Comparison of ENCODE assay signal across 8 mouse cellular contexts in the genomic region with DNA sequence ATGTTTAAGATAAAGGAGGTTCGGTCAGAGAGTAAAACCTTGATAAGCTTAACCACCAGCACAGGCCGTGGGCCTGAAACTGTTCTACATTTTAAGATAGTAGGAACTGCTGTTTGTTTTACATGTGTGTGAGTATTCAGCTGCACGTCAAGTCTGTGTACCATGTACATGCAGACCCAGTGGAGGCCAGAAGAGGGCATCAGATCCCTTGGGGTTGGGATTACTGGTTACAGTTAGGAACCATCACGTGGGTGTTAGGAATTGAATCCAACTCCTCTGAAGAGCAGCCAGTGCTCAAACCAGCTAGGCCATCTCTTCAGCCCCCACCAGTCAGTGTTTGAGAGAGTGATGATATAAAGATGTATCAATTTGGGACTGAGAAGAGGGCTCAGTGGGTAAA. TPM values are rescaled to one million over a fixed set of nuclear protein-coding genes. Genes with fewer than 3 reads are reported as not detected.
DNase-seq lines count a peak whose midpoint lies in the region; ATAC-seq and TF ChIP-seq lines count a peak whose summit lies in the region.

No protein-coding gene starts in this region.

- intact Hi-C loops in heart, postnatal 25 days (cut with DNase I), result loop anchor here (2.0 to 5.0 kb wide), 2 partner anchors 100 to 185 kb away; no protein-coding TSS in a partner anchor
- intact Hi-C loops in left cerebral cortex, postnatal 10 days (cut with DNase I), result loop anchor here (5.0 kb wide), 1 partner anchor 100 kb away; no protein-coding TSS in a partner anchor

- no peak overlapping the region for H3K9ac ChIP-seq in kidney, embryonic 16.5 days (replicated peaks; ENCODE audit: low read length)
- no peak overlapping the region for H3K9ac ChIP-seq in embryonic facial prominence, embryonic 11.5 days (replicated peaks; ENCODE audit: low read length)

- no peaks in the 10 kb centered on the region for H3K4me1 ChIP-seq in kidney, embryonic 16.5 days (ENCODE audit: insufficient read depth, low read length)
- H3K4me1 ChIP-seq in embryonic facial prominence, embryonic 11.5 days (ENCODE audit: control insufficient read depth, insufficient read depth, low read length), result no peaks in the 10 kb centered on the region

- WGBS in kidney, embryonic 16.5 days, result 69% methylated on average over 4 of the region's 4 CpGs
- 62% methylated on average over 4 of the region's 4 CpGs for WGBS in embryonic facial prominence, embryonic 11.5 days

- no peak overlapping the region for H3ac ChIP-seq in myocyte (ENCODE audit: control insufficient read depth, insufficient read length)

- no peak overlapping the region for H3K4me3 ChIP-seq in kidney, embryonic 16.5 days (ENCODE audit: low read length)
- no peak overlapping the region for H3K4me3 ChIP-seq in embryonic facial prominence, embryonic 11.5 days (ENCODE audit: low read depth, low read length)
- no peak overlapping the region for H3K4me3 ChIP-seq in myocyte

- no peak overlapping the region for H3K27ac ChIP-seq in kidney, embryonic 16.5 days (ENCODE audit: low read length)
- H3K27ac ChIP-seq in embryonic facial prominence, embryonic 11.5 days (replicated peaks; ENCODE audit: low read depth, low read length), result no peak overlapping the region

- peaks cover 34% of the 10 kb centered on the region for H3K36me3 ChIP-seq in kidney, embryonic 16.5 days (ENCODE audit: insufficient read depth, low read length)
- H3K36me3 ChIP-seq in embryonic facial prominence, embryonic 11.5 days (replicated peaks; ENCODE audit: control insufficient read depth, insufficient read depth, low read depth, low read length), result no peaks in the 10 kb centered on the region; the same call in 1 of the 2 replicates
- peaks cover 49% of the 10 kb centered on the region for H3K36me3 ChIP-seq in myocyte (ENCODE audit: control insufficient read depth, insufficient read depth)

- no peak; the same call in 1 of the 2 replicates for ATAC-seq in kidney, embryonic 16.5 days (ENCODE audit: low FRiP score, low TSS enrichment)
- ATAC-seq in embryonic facial prominence, embryonic 11.5 days (replicated peaks; ENCODE audit: insufficient number of reproducible peaks, low FRiP score, low TSS enrichment, low read depth), result no peak

- DNase-seq in kidney, adult 18-20 months, result peak; percentile 78
- peak; percentile 55 for DNase-seq in adrenal gland, adult 8-10 months
- DNase-seq in embryonic facial prominence, embryonic 11.5 days (ENCODE audit: low spot score), result peak; percentile 55
- DNase-seq in heart, postnatal 25 days (ENCODE audit: low spot score), result peak; percentile 9
- peak; percentile 36 to 69 for DNase-seq in left cerebral cortex, postnatal 10 days (ENCODE audit: extremely low spot score in 1 of 2, low spot score in 2 of 2)
- peak; percentile 73 for DNase-seq in testis, postnatal 10 days (ENCODE audit: low spot score)

- no peaks in the 10 kb centered on the region for H3K9me3 ChIP-seq in kidney, embryonic 16.5 days (ENCODE audit: low read length)
- H3K9me3 ChIP-seq in embryonic facial prominence, embryonic 11.5 days (replicated peaks; ENCODE audit: control insufficient read depth, low read length), result no peaks in the 10 kb centered on the region

- no peaks in the 10 kb centered on the region for H3K79me2 ChIP-seq in myocyte (ENCODE audit: control insufficient read depth, insufficient read depth)

- no peak overlapping the region for H3K4me2 ChIP-seq in kidney, embryonic 16.5 days (replicated peaks; ENCODE audit: low read depth, low read length)
- H3K4me2 ChIP-seq in embryonic facial prominence, embryonic 11.5 days (ENCODE audit: low read depth, low read length), result no peak overlapping the region
- H3K4me2 ChIP-seq in myocyte (ENCODE audit: low read depth), result no peak overlapping the region

- H3K27me3 ChIP-seq in kidney, embryonic 16.5 days (ENCODE audit: insufficient read depth, low read length), result no peaks in the 10 kb centered on the region
- no peaks in the 10 kb centered on the region for H3K27me3 ChIP-seq in embryonic facial prominence, embryonic 11.5 days (ENCODE audit: control insufficient read depth, insufficient read depth, low read length)
- no peaks in the 10 kb centered on the region for H3K27me3 ChIP-seq in myocyte (ENCODE audit: control insufficient read depth, insufficient read depth, insufficient read length)

- no peak for TF ChIP-seq POLR2A in myocyte (IDR thresholded peaks at IDR 0.05; ENCODE audit: insufficient read length, low read depth)

TF ChIP-seq in myocyte, 11 proteins besides CTCF, POLR2A, EP300 and RAD21:
- no peak for TF ChIP-seq REST (IDR thresholded peaks at IDR 0.05; ENCODE audit: insufficient read depth, insufficient read length)
- peak; percentile 83 for TF ChIP-seq USF1 (IDR thresholded peaks at IDR 0.05; ENCODE audit: low read depth)
TF ChIP-seq in myocyte: peak in this region for 1.

RNA-seq across cellular contexts. Expression of a gene that starts 24.3 kb away (rescaled TPM):
- polyA plus RNA-seq in kidney, embryonic 16.5 days (2015; fragmentation: Nextera tagmentation; extraction: Ambion mirVana), result 0.80 and 1.4 TPM in 2 replicates
- 10 to 100 TPM; 37.3 to 43.6 (median 40.4) TPM for total RNA-seq in adrenal gland, adult 8-10 months (2022)
- polyA plus RNA-seq in embryonic facial prominence, embryonic 11.5 days (2014; fragmentation: Nextera tagmentation; extraction: Ambion mirVana), result 10.4 and 12.5 TPM in 2 replicates
- total RNA-seq in heart, postnatal 25 days (2021), result 10 to 100 TPM; 24.0 to 25.0 TPM
- 10 to 100 TPM; 19.4 to 19.8 TPM for total RNA-seq in left cerebral cortex, postnatal 10 days (2021)
- 23.2 TPM for polyA plus RNA-seq in myocyte (2012; fragmentation: generic; extraction: Trizol)

Comparison
In these comparisons a context has a peak if more than half of its experiments do, and no peak if none do; other contexts are left out.
1. DNase-seq: peak in every context shown above with its lines; median percentile 78 in kidney, adult 18-20 months; 73 in testis, postnatal 10 days; 55 in adrenal gland, adult 8-10 months; 55 in embryonic facial prominence, embryonic 11.5 days; 52 in left cerebral cortex, postnatal 10 days; 9 in heart, postnatal 25 days.